Mouse (Mus musculus) erythroblast, embryonic 14.5 days (primary cell): Measurements from ENCODE around the gene Xpo6. TPM values are rescaled to one million over a fixed set of nuclear protein-coding genes. Genes with fewer than 3 reads are reported as not detected.

Experiments
- H3K27me3 ChIP-seq: 2 replicates; pipeline ENCODE4 v1.6.1; 2012; ENCODE audit warnings: inconsistent platforms; ENCODE audit not compliant: control insufficient read depth
- H3K36me3 ChIP-seq: 2 replicates; pipeline ENCODE4 v1.6.1; 2012; ENCODE audit warnings: mild to moderate bottlenecking, inconsistent platforms; ENCODE audit not compliant: control insufficient read depth
- H3K4me1 ChIP-seq: 2 replicates; pipeline ENCODE4 v1.6.1; 2012; ENCODE audit warnings: inconsistent platforms; ENCODE audit not compliant: control insufficient read depth
- H3K4me3 ChIP-seq: replicated peaks from 2 replicates; pipeline ENCODE3; 2012; ENCODE audit warnings: moderate library complexity, mild to moderate bottlenecking, inconsistent platforms
- H3K9me3 ChIP-seq: 2 replicates; pipeline ENCODE4 v1.6.1; 2012; ENCODE audit warnings: low read length, inconsistent platforms, mixed read lengths; ENCODE audit not compliant: control insufficient read depth
- GATA1 ChIP-seq: IDR thresholded peaks from 2 replicates; pipeline ENCODE4 v1.6.1; 2012; ENCODE audit warnings: low read length, inconsistent platforms, mixed read lengths
- TAL1 ChIP-seq: IDR thresholded peaks from 3 replicates; pipeline ENCODE4 v1.6.1; 2012; ENCODE audit warnings: low read length, inconsistent platforms, mixed read lengths
- polyA plus RNA-seq: library from polyadenylated mRNA; stranded (reverse); fragments of >175 nt; gene quantifications from 2 replicates; pipeline ENCODE4 v1.2.3, GENCODE M21; 2012

Xpo6 gene
- polyA plus RNA-seq, 1 experiment: 4.8 TPM

- Histone ChIP-seq H3K36me3 (peaks cover 9% of the 10 kb centered on the region), H3K4me3 (no peak overlapping the region), H3K27me3 (no peaks in the 10 kb centered on the region), H3K4me1 (peaks cover 52% of the 10 kb centered on the region), H3K9me3 (no peaks in the 10 kb centered on the region)
- TF ChIP-seq GATA1 (no peak), TAL1 (no peak)
Measured at GRCm38 (mm10) chr7:126180956-126181355, 19.3 kb downstream of the Xpo6 start.

- Histone ChIP-seq H3K4me3 (no peak overlapping the region), H3K27me3 (no peaks in the 10 kb centered on the region), H3K4me1 (peaks cover 32% of the 10 kb centered on the region), H3K36me3 (peaks cover 17% of the 10 kb centered on the region), H3K9me3 (no peaks in the 10 kb centered on the region)
- TF ChIP-seq GATA1 (no peak), TAL1 (no peak)
Measured at GRCm38 (mm10) chr7:126178804-126179203, 21.5 kb downstream of the Xpo6 start.

- peaks cover 33% of the 10 kb centered on the region for H3K36me3 ChIP-seq
- no peak for TF ChIP-seq GATA1
- no peak for TF ChIP-seq TAL1
- no peaks in the 10 kb centered on the region for H3K9me3 ChIP-seq
- H3K4me1 ChIP-seq: peaks cover 4% of the 10 kb centered on the region
- no peaks in the 10 kb centered on the region for H3K27me3 ChIP-seq
- H3K4me3 ChIP-seq: no peak overlapping the region
Measured at GRCm38 (mm10) chr7:126175999-126176398, 24.3 kb downstream of the Xpo6 start.

GRCm38 (mm10) chr7:126175456-126175855, 24.8 kb downstream of the Xpo6 start:
- Histone ChIP-seq H3K27me3 (no peaks in the 10 kb centered on the region), H3K9me3 (no peaks in the 10 kb centered on the region), H3K4me3 (no peak overlapping the region), H3K36me3 (peaks cover 37% of the 10 kb centered on the region), H3K4me1 (peaks cover 2% of the 10 kb centered on the region)
- TF ChIP-seq TAL1 (no peak), GATA1 (no peak)

GRCm38 (mm10) chr7:126174863-126175262, 25.4 kb downstream of the Xpo6 start:
- Histone ChIP-seq H3K27me3 (no peaks in the 10 kb centered on the region), H3K4me3 (no peak overlapping the region), H3K36me3 (peaks cover 40% of the 10 kb centered on the region), H3K4me1 (peaks cover 2% of the 10 kb centered on the region), H3K9me3 (no peaks in the 10 kb centered on the region)
- no peak for TF ChIP-seq GATA1
- no peak for TF ChIP-seq TAL1

GRCm38 (mm10) chr7:126172001-126172400, 28.3 kb downstream of the Xpo6 start:
- TF ChIP-seq GATA1 (no peak), TAL1 (no peak)

GRCm38 (mm10) chr7:126168584-126168983, 31.7 kb downstream of the Xpo6 start:
- H3K4me1 ChIP-seq: peaks cover 15% of the 10 kb centered on the region
- TF ChIP-seq TAL1 (no peak), GATA1 (no peak)
- no peaks in the 10 kb centered on the region for H3K27me3 ChIP-seq
- H3K36me3 ChIP-seq: peaks cover 82% of the 10 kb centered on the region
- no peaks in the 10 kb centered on the region for H3K9me3 ChIP-seq
- H3K4me3 ChIP-seq: no peak overlapping the region

More at GRCm38 (mm10) chr7:126172001-126172400, 28.3 kb downstream of the Xpo6 start:
- Histone ChIP-seq H3K9me3 (no peaks in the 10 kb centered on the region), H3K4me3 (no peak overlapping the region), H3K27me3 (no peaks in the 10 kb centered on the region), H3K4me1 (peaks cover 6% of the 10 kb centered on the region), H3K36me3 (peaks cover 63% of the 10 kb centered on the region)

- no peaks in the 10 kb centered on the region for H3K27me3 ChIP-seq
- peaks cover 15% of the 10 kb centered on the region for H3K4me1 ChIP-seq
- peaks cover 75% of the 10 kb centered on the region for H3K36me3 ChIP-seq
- H3K9me3 ChIP-seq: no peaks in the 10 kb centered on the region
- no peak for TF ChIP-seq GATA1
- no peak for TF ChIP-seq TAL1
- no peak overlapping the region for H3K4me3 ChIP-seq
Measured at GRCm38 (mm10) chr7:126167426-126167825, 32.9 kb downstream of the Xpo6 start.

GRCm38 (mm10) chr7:126166571-126166970, 33.7 kb downstream of the Xpo6 start:
- H3K4me3 ChIP-seq: no peak overlapping the region
- H3K27me3 ChIP-seq: no peaks in the 10 kb centered on the region
- H3K9me3 ChIP-seq: no peaks in the 10 kb centered on the region
- peaks cover 72% of the 10 kb centered on the region for H3K36me3 ChIP-seq
- H3K4me1 ChIP-seq: peaks cover 15% of the 10 kb centered on the region
- TF ChIP-seq GATA1 (no peak), TAL1 (no peak)

GRCm38 (mm10) chr7:126158238-126158637, 42.1 kb downstream of the Xpo6 start:
- Histone ChIP-seq H3K4me3 (no peak overlapping the region), H3K36me3 (peaks cover 72% of the 10 kb centered on the region), H3K27me3 (no peaks in the 10 kb centered on the region), H3K4me1 (no peaks in the 10 kb centered on the region), H3K9me3 (no peaks in the 10 kb centered on the region)
- no peak for TF ChIP-seq GATA1
- no peak for TF ChIP-seq TAL1
